Mouse (Mus musculus) WW6 (cell line): ENCODE data around the gene Stk25.

Source experiments
- DNase-seq: peaks from one replicate; pipeline ENCODE4 v3.0.0-alpha.2; 2013; ENCODE audit warnings: low read depth, low spot score

Gene Stk25

GRCm38 (mm10) chr1:93608696-93609245 lies 49.7 kb downstream of the Stk25 start:
- DNase-seq: no peak

GRCm38 (mm10) chr1:93607090-93608083 lies 51.1 kb downstream of the Stk25 start:
- no peak for DNase-seq

- DNase-seq: no peak
Measured at GRCm38 (mm10) chr1:93603921-93604320, 54.5 kb downstream of the Stk25 start.

- DNase-seq: no peak
Measured at GRCm38 (mm10) chr1:93602911-93603310, 55.5 kb downstream of the Stk25 start.

- no peak for DNase-seq
Measured at GRCm38 (mm10) chr1:93595916-93596315, 62.5 kb downstream of the Stk25 start.

GRCm38 (mm10) chr1:93593960-93594359 lies 64.5 kb downstream of the Stk25 start:
- no peak for DNase-seq

- DNase-seq: no peak
Measured at GRCm38 (mm10) chr1:93588346-93588745, 70.1 kb downstream of the Stk25 start.

GRCm38 (mm10) chr1:93581545-93581944 lies 76.9 kb downstream of the Stk25 start:
- DNase-seq: no peak

- DNase-seq: no peak
Measured at GRCm38 (mm10) chr1:93577861-93578260, 80.6 kb downstream of the Stk25 start.

GRCm38 (mm10) chr1:93577066-93577465 lies 81.4 kb downstream of the Stk25 start:
- DNase-seq: peak; percentile 22
